Comparison of ENCODE assay signal across 13 mouse cellular contexts in genomic region chr2:110906473-110906872, GRCm38 (mm10). TPM values are rescaled to one million over a fixed set of nuclear protein-coding genes. Genes with fewer than 3 reads are reported as not detected.
A peak's percentile ranks its signal among the peaks of the same experiment; 100 is the strongest.
DNase-seq lines count a peak whose midpoint lies in the region; ATAC-seq lines count a peak whose summit lies in the region.
"Had no signal": no experiment of that assay in that cellular context is flagged by ENCODE, and none has a peak within 500 bp of the region (broad histone marks: within the 10 kb centered on the region; RNA-seq: fewer than 3 reads in every experiment).

No protein-coding gene starts in this region.

- peak; percentile 95 for ATAC-seq in frontal cortex, adult (ENCODE audit: low TSS enrichment)
- ATAC-seq: activated CD4-positive, CD25-positive, alpha-beta regulatory T cell, adult 4 months had no signal

- DNase-seq in frontal cortex, postnatal 25 days (ENCODE audit: low spot score in 2 of 2) = no peak
- peak; percentile 19 for DNase-seq in right cerebral cortex, adult 18-20 months
- no peak for DNase-seq in right cerebral cortex, postnatal 14 days
- DNase-seq in cerebellum, postnatal 14 days = peak; percentile 54 to 72
- DNase-seq in retina, embryonic 14.5 days (ENCODE audit: low spot score) = peak; percentile 3
- no peak for DNase-seq in urinary bladder, postnatal 36 days (ENCODE audit: low spot score in 2 of 2)
- DNase-seq in adrenal gland, adult 18-20 months (ENCODE audit: low spot score in 2 of 2) = no peak
- DNase-seq: heart, adult 2 months; kidney, adult 2 months; lung, embryonic 14.5 days had no signal

RNA-seq across cellular contexts. Expression of gene Ano3, which starts 44.2 kb away (rescaled TPM):
- under 1 TPM; 0.43 to 0.58 TPM for total RNA-seq in adrenal gland, adult 18-20 months (2021)
- total RNA-seq: megakaryocyte progenitor cell, adult 5-6 weeks had no signal

Comparison
In these comparisons a context has a peak if more than half of its experiments do, and no peak if none do; other contexts are left out.
1. DNase-seq: peak in right cerebral cortex, adult 18-20 months (single experiment), cerebellum, postnatal 14 days (2 of 2) and retina, embryonic 14.5 days (single experiment); none in frontal cortex, postnatal 25 days (0 of 2), right cerebral cortex, postnatal 14 days (single experiment), urinary bladder, postnatal 36 days (0 of 2) and adrenal gland, adult 18-20 months (0 of 2).